Mouse (Mus musculus) heart, embryonic 10.5 days (tissue): ENCODE data around the gene Uvrag. TPM values are rescaled to one million over a fixed set of nuclear protein-coding genes. Genes with fewer than 3 reads are reported as not detected.

Experiments used
- DNase-seq: peaks from one replicate; pipeline ENCODE4 v3.0.0-alpha.2; 2017; ENCODE audit warnings: low spot score
- H3K27ac ChIP-seq: fragments of 300-500 bp; sonication (generic); 2 replicates; pipeline ENCODE4 v1.5.1; 2016; ENCODE audit warnings: mild to moderate bottlenecking
- H3K27me3 ChIP-seq: fragments of 300-500 bp; sonication (generic); 2 replicates; pipeline ENCODE4 v1.6.1; 2016; ENCODE audit warnings: mild to moderate bottlenecking; ENCODE audit not compliant: poor library complexity, insufficient read depth, severe bottlenecking
- H3K36me3 ChIP-seq: fragments of 300-500 bp; sonication (generic); 2 replicates; pipeline ENCODE4 v1.6.1; 2016; ENCODE audit warnings: mild to moderate bottlenecking, moderate library complexity
- H3K4me1 ChIP-seq: fragments of 300-500 bp; sonication (generic); 2 replicates; pipeline ENCODE4 v1.6.1; 2016; ENCODE audit warnings: mild to moderate bottlenecking
- H3K4me3 ChIP-seq: fragments of 300-500 bp; sonication (generic); 2 replicates; pipeline ENCODE4 v1.5.1; 2016; ENCODE audit warnings: mild to moderate bottlenecking, moderate library complexity
- H3K9me3 ChIP-seq: fragments of 300-500 bp; sonication (generic); 2 replicates; pipeline ENCODE4 v1.6.1; 2016; ENCODE audit warnings: mild to moderate bottlenecking, moderate library complexity
- WGBS: fragments of 180-500 bp; shearing (Covaris S2); methylation state at CpG from one replicate; pipeline ENCODE4 v1.1.7; 2016; 5-methylcytosine and 5-hydroxymethylcytosine counted together
- polyA plus RNA-seq: library from polyadenylated mRNA; unstranded; fragments of >200 nt; fragmentation: Nextera tagmentation; extraction: Ambion mirVana; gene quantifications from 2 replicates; pipeline ENCODE4 v1.2.1, GENCODE M21; 2016

Gene Uvrag
- polyA plus RNA-seq, 1 experiment from 2014 or later: 15.2 TPM

DNA sequence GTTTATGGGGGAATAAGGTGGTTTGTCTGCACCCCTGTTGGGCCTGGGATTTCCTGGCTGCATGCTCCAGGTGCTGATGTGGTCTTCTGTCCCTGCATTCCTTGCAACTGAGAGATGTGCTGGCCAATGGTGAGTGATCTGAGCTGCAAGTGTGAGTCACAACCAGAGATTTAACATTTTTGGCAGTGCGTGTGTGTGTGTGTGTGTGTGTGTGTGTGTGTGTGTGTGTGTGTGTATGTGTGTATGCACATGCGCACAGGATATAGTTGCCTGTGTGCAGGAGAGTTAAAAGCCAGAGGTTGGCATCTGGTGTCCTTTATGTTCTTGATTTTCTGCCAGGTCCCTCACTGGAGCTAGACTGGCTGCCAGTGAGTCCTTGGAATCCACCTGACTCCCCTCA is 261.8 kb downstream of the Uvrag start:
- peaks cover 34% of the 10 kb centered on the region for H3K4me1 ChIP-seq

DNA sequence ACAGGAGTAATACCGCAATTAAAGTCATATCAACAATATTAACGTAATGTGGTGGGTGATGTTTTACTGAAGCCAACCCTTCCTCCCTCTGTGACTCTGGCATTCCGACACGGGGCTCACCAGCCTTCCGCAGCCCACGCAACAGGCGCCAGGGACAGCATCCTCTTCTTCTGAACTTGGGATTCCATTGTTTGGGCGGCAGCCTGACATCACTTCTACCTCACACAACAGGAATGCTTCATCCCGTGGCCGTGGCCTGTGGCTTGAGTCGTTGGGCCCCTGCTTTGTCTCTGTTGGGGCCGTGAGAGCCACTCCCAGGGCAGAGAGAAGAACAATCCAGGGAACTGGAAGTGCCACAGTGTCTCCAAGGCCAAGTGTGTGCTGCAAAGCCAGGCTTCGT is 264.8 kb downstream of the Uvrag start:
- DNase-seq: no peak
- peaks cover 48% of the 10 kb centered on the region for H3K4me1 ChIP-seq
- H3K4me3 ChIP-seq: no peak overlapping the region
- H3K36me3 ChIP-seq: no peaks in the 10 kb centered on the region
- H3K9me3 ChIP-seq: no peaks in the 10 kb centered on the region
- H3K27ac ChIP-seq: peak overlapping the region; percentile 76
- peaks cover 18% of the 10 kb centered on the region; the same call in 1 of the 2 replicates for H3K27me3 ChIP-seq
- WGBS: 30% methylated on average over 13 of the region's 13 CpGs

More for the DNA sequence above, 261.8 kb downstream of the Uvrag start:
- H3K4me3 ChIP-seq: no peak overlapping the region
- WGBS: 84% methylated on average over 2 of the region's 2 CpGs
- no peaks in the 10 kb centered on the region for H3K9me3 ChIP-seq
- no peaks in the 10 kb centered on the region for H3K36me3 ChIP-seq
- H3K27me3 ChIP-seq: 0 out of 2 replicates have a peak, but pooled peaks cover 7% of the 10 kb centered on the region
- DNase-seq: no peak
- H3K27ac ChIP-seq: no peak overlapping the region

DNA sequence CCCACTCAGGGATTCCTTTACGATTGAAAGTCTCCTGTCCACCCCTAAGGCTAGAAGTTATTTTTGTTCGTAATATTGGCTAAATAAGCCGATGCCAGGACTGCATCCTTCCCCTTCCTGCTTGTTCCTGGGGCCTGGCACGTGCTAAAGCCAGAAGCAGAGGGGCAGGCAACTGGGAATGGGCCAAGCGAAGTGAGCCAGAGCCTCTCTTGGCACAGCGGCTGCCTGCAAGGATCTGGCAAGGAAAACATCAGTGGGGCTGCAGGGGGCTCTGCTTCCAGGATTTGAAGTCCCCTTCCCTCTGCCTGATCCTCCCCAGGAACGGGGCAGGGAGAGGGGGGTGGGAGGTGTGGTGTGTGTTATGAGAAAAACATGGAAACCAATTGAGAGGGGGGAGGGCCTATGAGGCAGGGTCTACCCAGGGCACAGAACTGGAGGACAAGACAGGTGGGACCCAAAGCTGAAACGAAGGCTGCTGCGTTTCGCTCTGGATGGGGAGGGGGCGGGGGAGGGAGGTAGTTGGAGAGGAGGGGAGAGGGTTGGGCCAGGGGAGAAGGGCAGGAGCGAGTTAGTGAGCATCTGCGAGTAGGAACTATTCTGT is 265.5 kb downstream of the Uvrag start:
- WGBS: 37% methylated on average over 13 of the region's 13 CpGs
- H3K27me3 ChIP-seq: peaks cover 17% of the 10 kb centered on the region; the same call in 1 of the 2 replicates

DNA sequence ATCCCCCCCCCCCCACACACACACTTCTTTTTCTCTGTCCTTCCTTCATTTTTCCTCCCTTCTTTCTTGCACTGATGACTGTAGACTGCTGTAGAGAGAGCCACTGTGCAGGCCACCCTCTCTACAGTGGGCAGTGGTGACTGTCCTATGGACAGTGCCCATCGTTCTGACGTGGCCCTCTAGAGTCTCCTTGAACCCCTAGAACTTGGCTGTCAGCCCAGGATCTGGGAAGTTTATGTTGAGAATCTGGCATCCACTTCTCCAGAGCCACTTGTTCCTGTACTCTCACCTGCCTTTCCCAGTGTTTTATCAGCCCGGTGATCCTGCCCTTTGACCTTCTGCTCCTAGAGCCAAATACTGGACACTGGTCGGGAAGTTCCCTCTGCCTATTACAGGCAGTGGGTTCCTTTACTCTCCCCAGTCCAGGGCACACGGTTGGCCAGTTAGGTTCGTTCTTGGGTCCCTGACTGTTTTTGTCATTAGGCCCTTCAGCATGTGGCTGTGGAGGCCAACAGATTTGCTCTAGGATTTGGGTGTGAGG is 266.5 kb downstream of the Uvrag start:
- Histone ChIP-seq H3K36me3 (no peaks in the 10 kb centered on the region), H3K27ac (no peak overlapping the region), H3K4me3 (no peak overlapping the region), H3K27me3 (peaks cover 20% of the 10 kb centered on the region), H3K4me1 (peaks cover 61% of the 10 kb centered on the region), H3K9me3 (no peaks in the 10 kb centered on the region)
- no peak for DNase-seq
- 53% methylated on average over 6 of the region's 6 CpGs for WGBS

More for the DNA sequence above, 265.5 kb downstream of the Uvrag start:
- H3K36me3 ChIP-seq: no peaks in the 10 kb centered on the region
- no peak for DNase-seq
- H3K4me3 ChIP-seq: no peak overlapping the region
- no peaks in the 10 kb centered on the region for H3K9me3 ChIP-seq
- peak overlapping the region; percentile 71 for H3K27ac ChIP-seq
- peaks cover 54% of the 10 kb centered on the region for H3K4me1 ChIP-seq

DNA sequence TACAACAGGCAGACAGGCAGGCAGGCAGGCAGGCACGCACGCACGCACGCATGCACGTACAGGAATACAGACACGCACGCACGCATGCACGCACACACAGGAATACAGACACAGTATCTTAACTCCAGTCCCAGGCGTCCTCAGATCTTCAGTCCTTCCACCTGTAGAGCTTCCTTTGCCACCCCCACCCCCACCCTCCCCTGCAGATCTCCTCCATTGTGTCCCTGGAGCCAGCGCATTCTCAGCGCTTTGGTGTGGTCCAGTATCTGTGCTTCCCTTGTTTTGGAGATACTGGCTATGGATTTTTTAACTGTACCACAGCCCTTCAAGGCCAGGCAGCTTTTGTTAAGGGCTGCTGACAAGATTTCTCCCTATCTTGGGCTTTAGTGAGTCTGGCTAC is 267.6 kb downstream of the Uvrag start:
- Histone ChIP-seq H3K4me3 (no peak overlapping the region), H3K36me3 (no peaks in the 10 kb centered on the region), H3K27me3 (peaks cover 28% of the 10 kb centered on the region), H3K27ac (no peak overlapping the region), H3K9me3 (no peaks in the 10 kb centered on the region), H3K4me1 (peaks cover 73% of the 10 kb centered on the region)
- 80% methylated on average over 12 of the region's 12 CpGs for WGBS
- no peak for DNase-seq

DNA sequence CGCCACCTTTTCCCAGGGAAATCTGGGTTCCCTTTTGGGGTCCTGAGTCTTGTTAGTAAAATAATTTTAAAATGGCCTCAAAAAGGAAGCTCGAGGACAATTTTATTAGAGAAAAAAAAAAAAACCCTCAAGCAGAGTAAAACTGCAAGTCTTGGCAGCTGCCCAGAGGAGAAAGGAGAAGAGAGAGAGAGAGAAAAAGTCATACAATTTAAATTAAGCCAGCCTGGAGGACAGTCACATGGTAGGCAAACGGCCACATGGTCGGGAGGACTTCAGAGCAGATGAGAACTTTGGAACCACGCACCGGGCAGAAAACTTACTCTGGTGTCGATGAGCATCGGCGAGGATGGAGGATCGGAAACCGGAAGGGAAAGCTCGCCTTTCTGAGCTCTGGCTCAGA is 269.1 kb downstream of the Uvrag start:
- WGBS: 71% methylated on average over 12 of the region's 12 CpGs
- Histone ChIP-seq H3K27ac (no peak overlapping the region), H3K4me3 (no peak overlapping the region), H3K36me3 (no peaks in the 10 kb centered on the region), H3K4me1 (peaks cover 81% of the 10 kb centered on the region), H3K9me3 (no peaks in the 10 kb centered on the region), H3K27me3 (peaks cover 29% of the 10 kb centered on the region)
- DNase-seq: no peak

DNA sequence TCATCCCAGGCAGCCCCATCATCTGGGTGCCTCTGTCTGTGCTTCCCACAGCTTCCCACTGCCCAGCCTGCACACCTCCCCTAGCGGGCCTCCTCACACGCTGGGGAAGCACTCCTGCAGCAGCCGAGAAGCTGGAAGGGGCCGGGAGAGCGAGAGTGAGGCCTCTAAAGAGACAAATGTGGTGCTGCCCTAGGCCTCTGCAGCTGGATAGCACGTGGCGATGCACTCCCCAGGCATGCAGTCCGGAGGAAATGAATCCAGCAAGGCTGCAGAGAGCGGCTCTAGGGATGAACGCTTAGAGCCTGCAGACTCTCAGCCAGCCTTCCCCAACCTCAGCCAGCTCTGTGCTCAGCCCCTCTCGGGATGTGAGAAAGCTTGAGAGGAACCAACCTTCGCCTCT is 270.1 kb downstream of the Uvrag start:
- Histone ChIP-seq H3K27ac (peak overlapping the region; percentile 50), H3K27me3 (peaks cover 29% of the 10 kb centered on the region), H3K4me3 (no peak overlapping the region), H3K9me3 (no peaks in the 10 kb centered on the region), H3K4me1 (peaks cover 77% of the 10 kb centered on the region), H3K36me3 (no peaks in the 10 kb centered on the region)
- no peak for DNase-seq
- WGBS: 17% methylated on average over 12 of the region's 12 CpGs

DNA sequence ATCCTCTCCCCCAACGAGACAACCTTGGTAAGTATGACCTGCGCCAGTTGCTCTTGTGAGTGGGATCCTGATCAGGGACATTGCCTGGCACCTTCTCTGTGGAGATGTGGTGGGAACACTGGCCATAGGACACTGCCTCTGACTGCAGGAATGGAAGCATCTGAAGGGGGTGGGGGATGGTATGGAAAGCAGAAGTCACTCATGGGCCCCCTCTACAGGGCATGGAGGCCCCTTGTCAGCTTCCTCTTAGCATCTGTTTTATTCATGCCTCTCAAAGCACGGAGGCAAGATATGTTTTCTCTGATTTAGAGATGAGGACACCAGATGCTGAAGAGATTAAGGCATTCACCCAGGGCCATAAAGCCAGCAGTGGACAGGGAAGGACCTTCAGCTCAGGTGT is 271.9 kb downstream of the Uvrag start:
- WGBS: 54% methylated on average over 3 of the region's 3 CpGs
- H3K4me3 ChIP-seq: no peak overlapping the region
- no peaks in the 10 kb centered on the region for H3K9me3 ChIP-seq
- DNase-seq: no peak
- peaks cover 72% of the 10 kb centered on the region for H3K4me1 ChIP-seq
- H3K36me3 ChIP-seq: no peaks in the 10 kb centered on the region
- peak overlapping the region; percentile 71; the same call in 1 of the 2 replicates for H3K27ac ChIP-seq
- peaks cover 30% of the 10 kb centered on the region for H3K27me3 ChIP-seq

DNA sequence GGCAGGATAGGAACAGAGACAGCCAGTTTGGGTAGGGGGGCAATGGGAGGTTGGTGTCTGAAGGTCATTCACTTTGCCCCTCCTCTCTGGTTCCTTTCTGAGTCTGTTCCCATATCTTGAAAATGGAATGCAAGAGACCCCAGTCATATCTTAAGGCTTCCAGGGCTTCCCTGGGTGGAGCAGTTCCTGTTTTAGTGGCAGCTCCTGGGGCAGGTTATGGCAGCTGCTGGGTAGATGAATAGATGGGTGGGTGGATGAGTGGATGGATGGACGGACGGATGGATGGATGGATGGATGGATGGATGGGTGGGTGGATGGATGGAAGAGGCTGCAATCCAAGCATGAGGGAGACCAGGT is 273.2 kb downstream of the Uvrag start:
- DNase-seq: no peak
- Histone ChIP-seq H3K4me1 (peaks cover 78% of the 10 kb centered on the region), H3K27me3 (peaks cover 35% of the 10 kb centered on the region), H3K36me3 (no peaks in the 10 kb centered on the region), H3K4me3 (no peak overlapping the region), H3K9me3 (no peaks in the 10 kb centered on the region), H3K27ac (peak overlapping the region; percentile 71)
- WGBS: 54% methylated on average over 2 of the region's 2 CpGs

DNA sequence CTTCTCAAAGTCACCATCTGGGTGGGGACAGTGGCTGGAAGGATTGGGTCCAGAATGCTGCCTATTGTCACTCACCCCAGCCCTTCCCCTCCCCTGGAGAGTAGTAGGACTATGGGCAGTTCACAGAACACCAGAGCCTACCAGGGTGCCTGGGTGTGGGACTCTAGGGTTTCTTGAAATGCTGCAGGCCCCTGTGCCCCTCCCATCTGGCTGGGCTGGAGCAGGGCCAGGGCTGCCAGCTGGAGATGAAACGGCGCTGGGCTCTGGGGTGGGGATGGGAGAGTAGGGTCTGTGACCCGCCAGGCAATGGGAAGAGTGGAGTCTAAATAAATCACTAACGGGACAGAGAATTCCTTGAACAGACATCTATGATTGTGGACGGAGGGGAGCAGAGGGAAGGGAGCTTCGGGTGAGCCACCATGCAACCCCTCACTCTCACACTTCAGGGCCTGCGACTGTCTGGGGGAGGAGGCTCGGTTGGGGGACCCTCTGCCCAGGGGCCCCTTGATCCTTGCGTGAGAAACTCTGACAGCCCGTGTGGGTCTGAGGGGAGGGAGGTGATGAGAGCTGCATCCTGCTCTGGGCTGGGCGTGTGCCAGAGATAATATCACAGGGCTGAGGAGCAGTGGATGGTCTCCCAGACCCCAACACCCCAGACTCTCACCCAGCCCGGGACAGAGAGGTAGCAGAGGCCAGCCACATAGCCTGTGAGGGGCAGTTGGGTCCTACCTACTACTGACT is 273.7 kb downstream of the Uvrag start:
- H3K9me3 ChIP-seq: no peaks in the 10 kb centered on the region
- no peak overlapping the region for H3K4me3 ChIP-seq
- WGBS: 12% methylated on average over 12 of the region's 12 CpGs
- DNase-seq: no peak
- H3K27ac ChIP-seq: peak overlapping the region; percentile 71
- no peaks in the 10 kb centered on the region for H3K36me3 ChIP-seq
- peaks cover 76% of the 10 kb centered on the region for H3K4me1 ChIP-seq
- peaks cover 35% of the 10 kb centered on the region for H3K27me3 ChIP-seq

DNA sequence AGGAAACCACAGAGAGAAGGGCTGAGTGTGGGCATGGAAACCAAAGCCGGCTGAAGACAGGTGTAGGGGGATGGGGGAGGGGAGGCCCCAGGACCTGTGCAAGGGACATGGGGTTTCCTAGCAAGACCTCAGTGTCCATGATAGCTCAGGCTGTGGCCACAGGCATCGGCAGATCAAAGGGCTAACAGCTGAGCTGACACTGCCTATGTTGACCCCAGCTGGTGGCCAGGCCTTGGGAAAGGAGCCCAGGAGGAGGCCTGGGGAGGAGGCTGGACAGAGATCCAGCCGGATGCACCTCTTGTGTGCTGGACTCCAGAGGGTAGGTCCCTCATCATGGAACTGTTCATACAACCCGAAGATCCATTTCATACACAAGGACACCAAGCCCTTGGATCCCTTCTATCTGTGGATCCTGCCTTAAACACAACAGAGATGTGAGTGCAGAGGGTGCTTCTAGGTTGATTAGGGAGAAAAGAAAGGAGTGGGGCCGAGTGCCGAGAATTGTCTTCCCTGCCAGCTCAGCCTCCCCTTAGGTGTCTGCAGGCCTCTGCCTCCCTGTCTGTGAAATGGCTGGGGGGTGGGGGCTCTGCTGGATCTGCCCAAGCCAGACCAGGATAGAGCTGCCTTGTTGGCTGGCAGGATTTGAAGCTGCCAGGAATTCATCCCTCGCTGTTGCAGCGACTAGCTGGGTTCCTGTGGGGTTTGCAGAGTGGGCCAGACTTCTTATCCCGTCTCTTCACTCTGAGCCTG is 276.8 kb downstream of the Uvrag start:
- Histone ChIP-seq H3K27me3 (peaks cover 34% of the 10 kb centered on the region), H3K36me3 (no peaks in the 10 kb centered on the region), H3K4me3 (no peak overlapping the region), H3K4me1 (peaks cover 74% of the 10 kb centered on the region), H3K9me3 (no peaks in the 10 kb centered on the region), H3K27ac (peak overlapping the region; percentile 57)
- 45% methylated on average over 9 of the region's 9 CpGs for WGBS
- DNase-seq: no peak

DNA sequence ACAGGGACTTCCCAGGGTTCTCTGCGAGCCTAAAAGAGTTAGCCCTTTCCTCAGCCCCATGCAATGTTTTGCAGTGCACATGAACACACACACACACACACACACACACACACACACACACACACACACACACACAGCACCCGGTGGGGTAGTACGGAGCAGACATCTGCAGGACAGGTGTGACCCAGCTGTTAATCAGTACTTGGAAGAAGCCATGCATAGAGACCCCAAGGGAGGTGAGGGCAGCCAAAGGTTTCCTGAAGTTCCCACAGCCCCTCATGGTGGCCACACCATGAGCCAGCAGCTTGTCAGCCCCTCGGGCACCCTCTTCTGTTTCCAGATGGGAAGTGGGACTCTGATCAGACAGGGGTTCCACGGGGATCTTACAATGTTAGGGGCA is 277.9 kb downstream of the Uvrag start:
- 76% methylated on average over 5 of the region's 5 CpGs for WGBS
- Histone ChIP-seq H3K4me1 (peaks cover 72% of the 10 kb centered on the region), H3K9me3 (no peaks in the 10 kb centered on the region), H3K27ac (peak overlapping the region; percentile 45), H3K36me3 (no peaks in the 10 kb centered on the region), H3K4me3 (no peak overlapping the region), H3K27me3 (peaks cover 28% of the 10 kb centered on the region)
- no peak for DNase-seq

DNA sequence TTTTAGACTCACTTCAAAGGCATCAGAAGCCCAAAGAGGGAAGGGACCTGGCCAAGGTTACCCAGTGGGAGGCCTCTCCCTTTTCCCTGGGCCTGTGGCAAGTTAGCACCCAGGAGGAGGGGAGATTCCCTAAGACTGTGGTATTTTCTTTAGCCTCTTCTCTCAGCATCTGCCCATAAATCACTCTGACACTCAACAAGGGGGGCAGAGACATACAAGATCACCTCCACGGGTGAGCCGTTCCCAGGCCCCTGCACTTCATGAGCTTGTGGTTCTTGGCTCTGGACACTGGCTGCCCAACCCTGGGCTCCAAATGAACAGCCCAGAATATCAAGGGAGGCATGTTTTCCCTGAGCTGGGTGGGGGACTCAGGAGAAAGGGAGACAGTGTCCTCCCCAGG is 279.9 kb downstream of the Uvrag start:
- Histone ChIP-seq H3K4me1 (peaks cover 74% of the 10 kb centered on the region), H3K36me3 (no peaks in the 10 kb centered on the region), H3K4me3 (no peak overlapping the region), H3K27me3 (peaks cover 28% of the 10 kb centered on the region), H3K9me3 (no peaks in the 10 kb centered on the region), H3K27ac (peak overlapping the region; percentile 79)
- WGBS: 32% methylated on average over 2 of the region's 2 CpGs
- DNase-seq: no peak
